Mouse (Mus musculus): ENCODE measurements around the gene Ybx1. TPM values are rescaled to one million over a fixed set of nuclear protein-coding genes. Genes with fewer than 3 reads are reported as not detected.

Gene Ybx1
- polyA plus RNA-seq, 1 experiment from 2014 or later: 635 TPM

DNA sequence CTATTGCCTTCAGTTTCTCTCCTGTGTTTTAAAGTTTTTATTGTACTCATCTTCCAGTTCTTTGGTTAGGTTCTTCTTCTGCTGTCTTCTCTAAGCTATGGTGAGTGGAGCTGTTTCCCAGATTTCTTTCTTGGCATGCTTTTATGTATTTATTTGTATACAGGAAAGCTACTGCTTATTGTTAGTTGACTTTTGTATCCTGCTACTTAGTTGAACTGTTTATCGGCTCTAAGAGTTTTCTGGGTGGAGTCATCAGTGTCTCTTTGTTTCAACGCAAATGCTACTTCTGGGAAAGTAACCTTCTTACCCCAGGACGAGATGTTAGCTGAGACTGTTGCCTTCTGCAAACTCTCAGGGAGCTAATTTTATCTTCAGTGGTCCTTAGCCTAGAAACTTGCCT lies 30.9 kb downstream of the Ybx1 start:
- WGBS: 53% methylated on average over 3 of the region's 3 CpGs
- Histone ChIP-seq H3K4me1 (no peaks in the 10 kb centered on the region), H3K27me3 (no peaks in the 10 kb centered on the region), H3K27ac (no peak overlapping the region), H3K9ac (no peak overlapping the region), H3K36me3 (no peaks in the 10 kb centered on the region), H3K4me2 (no peak overlapping the region), H3K4me3 (no peak overlapping the region), H3K9me3 (no peaks in the 10 kb centered on the region)
- ATAC-seq (ENCODE audit: borderline replicate concordance, extremely low read depth, low FRiP score, low TSS enrichment): no peak

GRCm38 (mm10) chr4:119262483-119262882 lies 31.9 kb downstream of the Ybx1 start:
- H3K36me3 ChIP-seq: no peaks in the 10 kb centered on the region
- no peak for ATAC-seq (ENCODE audit: borderline replicate concordance, extremely low read depth, low FRiP score, low TSS enrichment)
- H3K27me3 ChIP-seq: no peaks in the 10 kb centered on the region
- H3K9me3 ChIP-seq: no peaks in the 10 kb centered on the region
- no peaks in the 10 kb centered on the region for H3K4me1 ChIP-seq
- no peak overlapping the region for H3K27ac ChIP-seq
- 87% methylated on average over 5 of the region's 5 CpGs for WGBS
- no peak overlapping the region for H3K4me2 ChIP-seq
- H3K9ac ChIP-seq: no peak overlapping the region
- H3K4me3 ChIP-seq: no peak overlapping the region

GRCm38 (mm10) chr4:119261087-119261713 lies 33.2 kb downstream of the Ybx1 start:
- no peak overlapping the region for H3K4me2 ChIP-seq
- ATAC-seq (ENCODE audit: borderline replicate concordance, extremely low read depth, low FRiP score, low TSS enrichment): no peak
- no peaks in the 10 kb centered on the region for H3K9me3 ChIP-seq
- H3K27ac ChIP-seq: no peak overlapping the region
- H3K4me3 ChIP-seq: no peak overlapping the region
- H3K9ac ChIP-seq: no peak overlapping the region
- H3K36me3 ChIP-seq: no peaks in the 10 kb centered on the region
- no peaks in the 10 kb centered on the region for H3K27me3 ChIP-seq
- 45% methylated on average over 7 of the region's 7 CpGs for WGBS
- H3K4me1 ChIP-seq: no peaks in the 10 kb centered on the region

GRCm38 (mm10) chr4:119259344-119260254 lies 34.8 kb downstream of the Ybx1 start:
- Histone ChIP-seq H3K4me3 (no peak overlapping the region), H3K36me3 (no peaks in the 10 kb centered on the region), H3K27ac (no peak overlapping the region), H3K9me3 (no peaks in the 10 kb centered on the region), H3K4me1 (no peaks in the 10 kb centered on the region), H3K4me2 (no peak overlapping the region), H3K27me3 (no peaks in the 10 kb centered on the region), H3K9ac (no peak overlapping the region)
- ATAC-seq (ENCODE audit: borderline replicate concordance, extremely low read depth, low FRiP score, low TSS enrichment): no peak
- 74% methylated on average over 15 of the region's 15 CpGs for WGBS

GRCm38 (mm10) chr4:119257083-119257482 lies 37.3 kb downstream of the Ybx1 start:
- Histone ChIP-seq H3K27ac (no peak overlapping the region), H3K9me3 (no peaks in the 10 kb centered on the region), H3K4me1 (peaks cover 15% of the 10 kb centered on the region), H3K4me3 (no peak overlapping the region), H3K27me3 (no peaks in the 10 kb centered on the region), H3K9ac (no peak overlapping the region), H3K36me3 (no peaks in the 10 kb centered on the region), H3K4me2 (no peak overlapping the region)
- no peak for ATAC-seq (ENCODE audit: borderline replicate concordance, extremely low read depth, low FRiP score, low TSS enrichment)
- 46% methylated on average over 6 of the region's 6 CpGs for WGBS

GRCm38 (mm10) chr4:119255351-119255750 lies 39.1 kb downstream of the Ybx1 start, which contains the start of gene Cldn19:
Cldn19 (plus strand) TSS chr4:119255414.
- Histone ChIP-seq H3K4me2 (no peak within 1 kb of the TSS), H3K27ac (no peak within 1 kb of the TSS), H3K4me1 (peaks cover 16% of the 10 kb centered on the region), H3K4me3 (no peak within 1 kb of the TSS), H3K36me3 (no peaks in the 10 kb centered on the region), H3K9ac (no peak within 1 kb of the TSS), H3K27me3 (no peaks in the 10 kb centered on the region), H3K9me3 (no peaks in the 10 kb centered on the region)
- no peak for ATAC-seq (ENCODE audit: borderline replicate concordance, extremely low read depth, low FRiP score, low TSS enrichment)
- 73% methylated on average over 12 of the region's 12 CpGs for WGBS

- H3K27ac ChIP-seq: no peak overlapping the region
- H3K4me1 ChIP-seq: peaks cover 16% of the 10 kb centered on the region
- no peak overlapping the region for H3K4me3 ChIP-seq
- WGBS: 43% methylated on average over 9 of the region's 9 CpGs
- peak; percentile 27; the same call in 1 of the 2 replicates for ATAC-seq (ENCODE audit: borderline replicate concordance, extremely low read depth, low FRiP score, low TSS enrichment)
- H3K9me3 ChIP-seq: no peaks in the 10 kb centered on the region
- H3K9ac ChIP-seq: no peak overlapping the region
- no peak overlapping the region for H3K4me2 ChIP-seq
- H3K27me3 ChIP-seq: no peaks in the 10 kb centered on the region
- no peaks in the 10 kb centered on the region for H3K36me3 ChIP-seq
These were observed 40.3 kb downstream of the Ybx1 start for GRCm38 (mm10) chr4:119254012-119254618.

DNA sequence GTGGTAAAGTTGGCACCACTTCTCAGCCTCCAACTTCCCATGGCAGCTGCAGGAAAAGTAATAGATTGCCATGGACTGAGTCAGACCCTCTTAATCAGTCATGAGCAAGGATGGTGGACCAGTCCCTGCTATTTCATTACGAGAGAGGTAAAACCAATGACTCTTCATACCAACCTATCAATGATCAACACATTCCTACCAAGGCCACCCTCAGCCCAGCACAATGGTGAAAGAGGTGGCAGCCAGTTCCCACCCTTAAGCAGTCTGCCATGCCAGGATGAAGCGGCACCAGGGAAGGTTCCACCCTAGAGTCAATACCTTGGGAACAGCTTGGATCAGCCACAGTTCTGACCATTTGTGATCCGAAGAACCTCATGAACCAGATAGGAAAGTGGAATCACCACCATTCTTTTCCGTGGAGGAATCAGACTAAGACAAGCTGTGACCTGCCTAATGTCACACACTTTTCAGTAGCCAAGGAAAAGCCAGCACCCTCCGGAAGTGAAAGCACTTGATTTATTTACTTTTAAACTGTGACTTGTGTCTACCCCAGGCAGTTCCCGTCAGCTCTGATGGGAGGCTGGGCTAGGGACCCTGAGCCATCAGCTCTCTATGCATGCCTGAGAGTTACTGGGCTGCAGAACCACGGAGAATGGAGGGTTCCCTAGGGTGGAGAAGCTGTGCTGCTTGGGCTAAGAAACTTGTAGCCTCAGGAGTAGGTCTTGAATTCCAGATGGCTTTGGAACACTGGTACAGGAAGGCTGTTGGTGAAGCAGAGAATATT lies 42.2 kb downstream of the Ybx1 start:
- peaks cover 25% of the 10 kb centered on the region for H3K4me1 ChIP-seq
- no peak overlapping the region for H3K4me2 ChIP-seq
- peaks cover 3% of the 10 kb centered on the region; the same call in 1 of the 2 replicates for H3K36me3 ChIP-seq
- ATAC-seq (ENCODE audit: borderline replicate concordance, extremely low read depth, low FRiP score, low TSS enrichment): no peak
- WGBS: 38% methylated on average over 7 of the region's 7 CpGs
- H3K27ac ChIP-seq: no peak overlapping the region
- no peaks in the 10 kb centered on the region for H3K27me3 ChIP-seq
- H3K4me3 ChIP-seq: no peak overlapping the region
- H3K9me3 ChIP-seq: no peaks in the 10 kb centered on the region
- no peak overlapping the region for H3K9ac ChIP-seq

DNA sequence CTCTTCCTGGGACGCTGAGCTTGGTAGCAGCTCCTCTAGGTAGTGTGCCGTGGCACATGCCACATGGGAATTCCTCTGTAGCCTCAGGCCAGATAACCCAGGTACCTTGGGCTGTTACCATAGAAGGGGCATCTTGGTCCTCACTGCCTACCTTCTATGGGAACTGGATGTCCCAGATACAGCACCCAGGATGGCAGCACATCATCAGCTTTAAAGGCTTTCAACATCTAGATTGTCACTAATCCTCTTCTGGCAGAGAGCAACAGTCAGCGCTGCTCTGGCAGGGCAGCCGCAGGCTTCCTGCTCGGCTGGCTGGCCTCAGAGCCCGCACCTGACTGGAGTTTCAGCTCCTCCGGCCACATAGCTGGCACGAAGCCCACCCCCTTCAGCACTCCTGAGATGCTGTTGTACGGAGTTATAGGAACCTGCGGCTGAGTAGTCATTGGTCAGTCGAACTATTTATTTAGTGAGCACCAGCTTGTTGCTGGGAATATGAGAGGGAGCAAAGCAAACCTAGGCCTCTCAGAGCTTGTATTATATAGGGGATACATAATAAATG lies 45.9 kb downstream of the Ybx1 start:
- ATAC-seq (ENCODE audit: borderline replicate concordance, extremely low read depth, low FRiP score, low TSS enrichment): no peak
- peak overlapping the region; percentile 46 for H3K27ac ChIP-seq
- peaks cover 30% of the 10 kb centered on the region for H3K4me1 ChIP-seq

DNA sequence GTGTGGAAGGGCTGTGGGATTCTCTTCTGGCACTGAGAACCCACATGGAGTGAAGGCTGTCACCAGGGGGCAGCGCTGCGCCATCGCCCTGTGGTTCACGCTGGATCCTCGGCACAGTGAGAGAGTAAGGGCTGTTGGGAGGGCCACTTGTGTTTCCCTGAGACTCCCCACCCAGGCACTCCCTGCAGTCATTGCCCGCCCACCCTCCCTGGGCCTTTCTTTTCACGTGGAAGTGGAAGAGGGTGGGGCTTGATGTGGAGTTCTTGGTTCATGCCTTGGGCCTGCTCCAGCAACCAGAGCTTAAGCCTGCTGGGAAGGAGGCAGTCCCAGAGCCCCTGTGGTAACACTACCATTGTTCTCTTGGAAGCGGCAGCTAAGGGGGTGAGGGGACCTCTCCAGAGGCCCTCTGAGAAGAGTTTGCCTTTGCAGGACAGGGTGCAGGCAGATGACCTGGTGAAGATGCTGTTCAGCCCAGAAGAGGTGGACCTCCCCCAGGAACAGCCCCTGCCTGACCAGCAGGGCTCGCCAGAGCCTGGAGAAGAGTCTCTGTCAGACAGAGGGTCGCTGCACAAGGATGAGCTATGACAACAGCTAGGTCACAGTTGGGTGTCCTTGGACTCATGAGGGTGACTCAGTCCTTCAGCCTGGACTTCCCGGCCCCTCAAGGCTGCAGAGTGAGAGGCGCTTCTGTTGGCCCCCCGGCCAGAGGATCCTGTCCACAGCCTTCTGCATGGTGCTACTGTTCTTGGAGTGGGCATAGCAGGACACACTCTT lies 46.8 kb downstream of the Ybx1 start:
- Histone ChIP-seq H3K4me1 (peaks cover 30% of the 10 kb centered on the region), H3K36me3 (peaks cover 9% of the 10 kb centered on the region; the same call in 1 of the 2 replicates), H3K4me3 (no peak overlapping the region), H3K4me2 (no peak overlapping the region), H3K27ac (peak overlapping the region; percentile 46), H3K27me3 (no peaks in the 10 kb centered on the region), H3K9ac (no peak overlapping the region), H3K9me3 (no peaks in the 10 kb centered on the region)
- WGBS: 37% methylated on average over 13 of the region's 13 CpGs
- peak; percentile 52 for ATAC-seq (ENCODE audit: borderline replicate concordance, extremely low read depth, low FRiP score, low TSS enrichment)

More for the DNA sequence above, 45.9 kb downstream of the Ybx1 start:
- 63% methylated on average over 11 of the region's 11 CpGs for WGBS
- Histone ChIP-seq H3K27me3 (no peaks in the 10 kb centered on the region), H3K9me3 (no peaks in the 10 kb centered on the region), H3K9ac (no peak overlapping the region), H3K4me3 (no peak overlapping the region), H3K4me2 (no peak overlapping the region), H3K36me3 (peaks cover 9% of the 10 kb centered on the region; the same call in 1 of the 2 replicates)

All from lung, embryonic 15.5 days (tissue).